Mouse (Mus musculus): ENCODE measurements around the gene Arf3.

Gene Arf3

DNA sequence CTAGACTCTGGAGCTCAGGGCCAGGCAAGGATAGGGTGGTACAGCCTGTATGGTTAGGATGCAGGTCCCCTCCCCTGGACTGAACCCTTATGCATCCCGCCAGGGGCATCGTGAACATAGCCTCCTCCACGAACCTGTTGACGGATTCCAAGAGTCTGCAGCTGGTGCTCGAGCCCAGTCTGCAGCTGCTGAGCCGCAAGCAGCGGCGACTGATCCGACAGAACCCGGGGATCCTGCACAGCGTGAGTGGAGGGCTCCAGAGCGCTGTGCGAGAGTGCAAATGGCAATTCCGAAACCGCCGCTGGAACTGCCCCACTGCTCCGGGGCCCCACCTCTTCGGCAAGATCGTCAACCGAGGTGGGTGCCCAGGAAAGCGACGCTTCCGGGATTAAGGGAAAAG lies 27.7 kb upstream of the Arf3 start:
- DNase-seq (ENCODE audit: low spot score in 2 of 2), result no peak

- peak in 1 of 2 experiments; percentile 55 for DNase-seq (ENCODE audit: low spot score in 2 of 2)
Measured at GRCm38 (mm10) chr15:98789661-98790535, 26.9 kb upstream of the Arf3 start, which contains the start of gene Wnt1. Gene Wnt1, plus strand, starts transcription at chr15:98789857.

DNA sequence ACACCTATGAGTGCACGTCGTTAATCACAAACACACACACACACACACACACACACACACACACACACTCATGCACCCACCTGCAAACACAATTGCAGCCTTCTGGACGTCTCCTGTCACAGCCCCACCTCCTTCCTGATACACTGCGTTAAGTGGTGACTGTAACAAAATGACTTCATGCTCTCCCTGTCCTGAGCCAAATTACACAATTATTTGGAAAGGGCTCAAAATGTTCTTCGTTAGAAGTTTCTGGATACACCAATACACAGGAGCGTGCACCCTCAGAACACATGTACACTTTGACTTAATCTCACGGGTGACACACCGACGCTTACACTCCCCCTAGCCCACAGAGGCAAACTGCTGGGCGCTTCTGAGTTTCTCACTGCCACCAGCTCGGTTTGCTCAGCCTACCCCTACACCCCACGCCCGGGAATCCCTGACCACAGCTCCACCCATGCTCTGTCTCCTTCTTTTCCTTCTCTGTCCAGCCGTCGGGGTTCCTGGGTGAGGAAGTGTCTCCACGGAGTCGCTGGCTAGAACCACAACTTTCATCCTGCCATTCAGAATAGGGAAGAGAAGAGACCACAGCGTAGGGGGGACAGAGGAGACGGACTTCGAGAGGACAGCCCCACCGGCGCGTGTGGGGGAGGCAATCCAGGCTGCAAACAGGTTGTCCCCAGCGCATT lies 26.1 kb upstream of the Arf3 start:
- DNase-seq (ENCODE audit: low spot score in 2 of 2), result no peak

GRCm38 (mm10) chr15:98787930-98788329 lies 24.9 kb upstream of the Arf3 start:
- DNase-seq (ENCODE audit: low spot score in 2 of 2), result no peak

GRCm38 (mm10) chr15:98785744-98786143 lies 22.7 kb upstream of the Arf3 start:
- no peak for DNase-seq (ENCODE audit: low spot score in 2 of 2)

DNA sequence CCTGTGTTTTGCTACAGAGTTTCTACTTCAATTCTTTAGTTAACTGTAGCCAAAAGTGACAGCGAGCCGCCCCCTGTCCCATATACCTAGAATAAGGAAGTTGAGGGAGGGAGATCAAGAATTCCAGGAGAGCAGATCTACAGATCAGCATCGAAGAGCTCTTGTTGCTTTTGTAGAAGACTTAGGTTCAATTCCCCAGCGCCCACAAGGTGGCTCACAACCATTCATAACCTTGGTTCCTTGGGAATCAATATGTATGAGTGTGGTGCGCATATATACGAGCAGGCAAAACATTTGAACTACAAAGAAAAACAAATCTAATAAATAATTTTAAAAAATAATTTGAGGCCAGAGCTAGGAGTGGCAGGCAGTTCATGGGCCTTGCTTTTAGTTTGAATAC lies 18.2 kb upstream of the Arf3 start:
- no peak for DNase-seq (ENCODE audit: low spot score in 2 of 2)

DNA sequence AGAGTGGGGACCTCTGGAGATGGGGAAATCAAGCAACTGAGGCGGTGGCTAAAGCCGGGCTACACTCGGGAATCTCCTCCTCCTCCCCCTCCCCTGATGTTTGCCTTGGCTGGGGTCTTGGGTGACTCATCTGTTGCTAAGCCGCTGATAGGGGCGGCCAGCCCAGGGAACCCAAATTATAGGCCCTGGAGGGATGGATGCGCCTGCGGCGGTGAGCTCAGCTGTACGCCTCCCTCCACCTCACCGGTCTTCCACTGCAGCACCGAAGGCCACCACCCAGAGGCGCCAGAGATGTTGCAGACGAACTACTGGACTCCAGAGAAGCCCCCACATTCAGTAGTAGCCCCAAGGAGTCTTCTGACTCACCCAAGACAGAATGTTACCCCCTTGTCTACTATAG lies 17.6 kb upstream of the Arf3 start:
- DNase-seq (ENCODE audit: low spot score in 2 of 2), result no peak

DNA sequence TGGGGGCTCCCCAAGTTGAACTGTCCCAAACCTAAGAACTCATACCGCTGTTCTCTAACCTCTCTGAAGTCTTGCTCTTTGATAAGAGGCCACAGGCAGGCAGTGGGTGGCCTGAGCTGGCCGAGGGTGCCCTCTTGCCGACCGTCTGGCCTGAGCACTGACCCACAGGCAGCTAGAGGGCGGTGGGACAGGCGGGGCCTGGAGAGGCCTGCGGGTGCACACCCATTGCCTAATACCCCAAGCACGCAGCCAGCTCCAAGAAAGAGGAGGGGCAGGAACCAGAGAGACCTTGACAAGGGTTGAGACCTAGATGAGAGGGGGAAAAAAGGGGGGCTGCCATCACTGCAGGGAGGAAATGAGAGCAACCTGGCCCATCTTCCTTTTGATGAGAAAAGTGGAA lies 17.1 kb upstream of the Arf3 start:
- no peak for DNase-seq (ENCODE audit: low spot score in 2 of 2)

GRCm38 (mm10) chr15:98778806-98779205 lies 15.8 kb upstream of the Arf3 start:
- DNase-seq (ENCODE audit: low spot score in 2 of 2), result no peak

- DNase-seq (ENCODE audit: low spot score in 2 of 2), result no peak
Measured at GRCm38 (mm10) chr15:98778191-98778770, 15.3 kb upstream of the Arf3 start.

- no peak for DNase-seq (ENCODE audit: low spot score in 2 of 2)
Measured at GRCm38 (mm10) chr15:98777762-98778161, 14.7 kb upstream of the Arf3 start, which contains the start of gene Wnt10b. Gene Wnt10b, minus strand, starts transcription at chr15:98778150.

- no peak for DNase-seq (ENCODE audit: low spot score in 2 of 2)
Measured at GRCm38 (mm10) chr15:98777005-98777616, 14.1 kb upstream of the Arf3 start.

GRCm38 (mm10) chr15:98776280-98777004 lies 13.4 kb upstream of the Arf3 start:
- DNase-seq (ENCODE audit: low spot score in 2 of 2), result no peak

GRCm38 (mm10) chr15:98775533-98775932 lies 12.5 kb upstream of the Arf3 start:
- no peak for DNase-seq (ENCODE audit: low spot score in 2 of 2)

GRCm38 (mm10) chr15:98774096-98774495 lies 11.1 kb upstream of the Arf3 start:
- no peak for DNase-seq (ENCODE audit: low spot score in 2 of 2)

DNA sequence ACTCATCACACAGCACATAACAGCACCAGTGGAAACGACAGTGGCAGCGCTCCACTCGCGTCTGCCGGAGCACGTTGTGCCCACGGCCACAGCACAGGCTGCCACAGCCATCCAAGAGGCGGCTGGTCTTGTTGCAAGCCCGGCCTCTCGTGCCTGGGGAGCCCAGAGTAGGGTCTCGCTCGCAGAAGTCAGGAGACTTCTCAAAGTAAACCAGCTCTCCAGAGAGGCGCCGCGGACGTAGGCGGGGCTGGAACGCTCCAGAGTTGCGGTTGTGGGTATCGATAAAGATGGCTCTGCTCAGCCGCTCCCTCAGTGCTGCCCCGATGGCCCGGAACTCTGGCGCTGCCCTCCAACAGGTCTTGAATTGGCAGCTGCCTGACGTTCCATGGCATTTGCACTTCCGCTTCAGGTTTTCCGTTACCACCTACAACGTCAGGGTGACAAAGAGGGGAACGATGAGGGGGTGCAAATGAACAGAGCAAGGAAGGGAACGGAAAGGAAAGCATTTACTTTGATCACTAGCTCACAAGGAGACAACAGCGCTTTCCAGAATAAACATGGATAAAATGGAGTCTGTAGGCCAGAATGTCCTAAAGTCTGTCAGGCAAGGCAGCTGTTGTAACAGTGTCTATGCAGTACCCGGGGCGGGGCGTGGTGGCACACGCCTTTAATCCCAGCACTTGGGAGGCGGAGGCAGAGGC lies 9.6 kb upstream of the Arf3 start:
- peak in 1 of 2 experiments; percentile 9 for DNase-seq (ENCODE audit: low spot score in 2 of 2)

- DNase-seq (ENCODE audit: low spot score in 2 of 2), result no peak
Measured at GRCm38 (mm10) chr15:98771813-98772425, 8.9 kb upstream of the Arf3 start.

DNA sequence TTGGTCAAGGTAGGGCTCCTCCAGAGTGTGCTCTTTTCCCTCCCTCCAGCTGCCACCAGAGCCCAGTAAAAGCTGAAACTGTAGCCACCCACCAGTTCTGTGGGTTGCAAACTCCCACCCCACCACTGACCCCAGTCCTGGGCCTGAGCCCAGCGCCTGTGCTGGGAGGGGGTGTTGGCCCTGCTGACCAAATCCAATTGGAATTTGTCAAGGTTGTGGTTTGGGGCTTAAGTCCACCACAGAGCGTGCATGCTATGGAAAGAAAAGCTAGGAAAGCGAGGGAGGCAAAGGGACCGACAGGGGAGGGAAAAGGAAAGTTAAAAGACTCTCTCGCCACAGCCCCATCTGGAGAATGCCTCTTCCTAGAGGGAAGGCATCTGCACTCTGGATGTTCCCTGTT lies 5.2 kb upstream of the Arf3 start:
- DNase-seq (ENCODE audit: low spot score in 2 of 2), result no peak

DNA sequence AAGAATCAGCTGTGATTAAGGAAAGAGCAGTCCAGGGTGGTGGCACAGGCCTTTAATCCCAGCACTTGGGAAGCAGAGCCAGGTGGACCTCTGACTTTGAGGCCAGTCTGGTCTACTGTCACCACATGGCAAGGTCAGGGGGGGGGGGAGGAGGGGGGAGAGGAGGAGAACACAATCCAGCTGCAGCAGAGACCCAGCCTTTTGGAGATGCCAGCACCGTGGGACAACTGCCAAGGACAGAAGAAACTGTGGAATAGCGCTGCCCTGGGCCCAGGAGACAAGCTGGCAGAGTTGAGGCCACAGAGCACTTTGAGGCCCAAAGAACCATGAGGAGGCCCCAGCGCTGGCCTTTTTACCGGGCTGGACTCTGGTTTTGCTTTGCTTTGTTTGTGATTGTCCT lies 2.9 kb upstream of the Arf3 start:
- no peak for DNase-seq (ENCODE audit: low spot score in 2 of 2)

- DNase-seq (ENCODE audit: low spot score in 2 of 2), result peak; percentile 19 to 40
Measured at GRCm38 (mm10) chr15:98762201-98762621, 803 bp downstream of the Arf3 start.

Data from spleen, postnatal 14 days (tissue).